Mouse (Mus musculus): ENCODE measurements around the gene Tlk1. TPM values are rescaled to one million over a fixed set of nuclear protein-coding genes. Genes with fewer than 3 reads are reported as not detected.

The Tlk1 gene
- polyA plus RNA-seq, 1 experiment from 2014 or later: 29.2 TPM

- Histone ChIP-seq H3K27me3 (replicated peaks; ENCODE audit: low read depth, poor library complexity, severe bottlenecking) (no peaks in the 10 kb centered on the region), H3K36me3 (replicated peaks) (no peaks in the 10 kb centered on the region; the same call in 1 of the 2 replicates), H3K4me3 (no peak overlapping the region), H3K27ac (replicated peaks) (peak overlapping the region; percentile 14; the same call in 1 of the 2 replicates), H3K9me3 (no peaks in the 10 kb centered on the region), H3K4me1 (peaks cover 29% of the 10 kb centered on the region)
- WGBS: 62% methylated on average over 5 of the region's 5 CpGs
- no peak for DNase-seq (ENCODE audit: low spot score)
These were observed 123.1 kb downstream of the Tlk1 start for GRCm38 (mm10) chr2:70702403-70702802.

- peaks cover 1% of the 10 kb centered on the region; the same call in 1 of the 2 replicates for H3K36me3 ChIP-seq (replicated peaks)
- H3K4me3 ChIP-seq: no peak overlapping the region
- no peaks in the 10 kb centered on the region for H3K27me3 ChIP-seq (replicated peaks; ENCODE audit: low read depth, poor library complexity, severe bottlenecking)
- no peak for DNase-seq (ENCODE audit: low spot score)
- 69% methylated on average over 9 of the region's 9 CpGs for WGBS
- H3K9me3 ChIP-seq: no peaks in the 10 kb centered on the region
- peaks cover 26% of the 10 kb centered on the region for H3K4me1 ChIP-seq
- H3K27ac ChIP-seq (replicated peaks): no peak overlapping the region
These were observed 124.0 kb downstream of the Tlk1 start for GRCm38 (mm10) chr2:70701571-70701970.

- Histone ChIP-seq H3K27me3 (replicated peaks; ENCODE audit: low read depth, poor library complexity, severe bottlenecking) (no peaks in the 10 kb centered on the region), H3K27ac (replicated peaks) (no peak overlapping the region), H3K36me3 (replicated peaks) (peaks cover 8% of the 10 kb centered on the region; the same call in 1 of the 2 replicates), H3K9me3 (no peaks in the 10 kb centered on the region), H3K4me1 (peaks cover 26% of the 10 kb centered on the region), H3K4me3 (no peak overlapping the region)
- DNase-seq (ENCODE audit: low spot score): no peak
- 90% methylated on average over 3 of the region's 3 CpGs for WGBS
These were observed 124.7 kb downstream of the Tlk1 start for GRCm38 (mm10) chr2:70700851-70701250.

GRCm38 (mm10) chr2:70695712-70696111 lies 129.8 kb downstream of the Tlk1 start:
- H3K27me3 ChIP-seq (replicated peaks; ENCODE audit: low read depth, poor library complexity, severe bottlenecking): no peaks in the 10 kb centered on the region
- peaks cover 47% of the 10 kb centered on the region for H3K36me3 ChIP-seq (replicated peaks)
- WGBS: 93% methylated on average over 10 of the region's 10 CpGs
- no peak overlapping the region for H3K27ac ChIP-seq (replicated peaks)
- H3K4me3 ChIP-seq: no peak overlapping the region
- no peaks in the 10 kb centered on the region for H3K9me3 ChIP-seq
- DNase-seq (ENCODE audit: low spot score): no peak
- H3K4me1 ChIP-seq: no peaks in the 10 kb centered on the region

- peaks cover 87% of the 10 kb centered on the region for H3K36me3 ChIP-seq (replicated peaks)
- DNase-seq (ENCODE audit: low spot score): no peak
- WGBS: 84% methylated on average over 11 of the region's 11 CpGs
- no peaks in the 10 kb centered on the region for H3K4me1 ChIP-seq
- no peaks in the 10 kb centered on the region for H3K27me3 ChIP-seq (replicated peaks; ENCODE audit: low read depth, poor library complexity, severe bottlenecking)
- no peak overlapping the region for H3K27ac ChIP-seq (replicated peaks)
- H3K4me3 ChIP-seq: no peak overlapping the region
- no peaks in the 10 kb centered on the region for H3K9me3 ChIP-seq
These were observed 135.3 kb downstream of the Tlk1 start for GRCm38 (mm10) chr2:70690195-70690594.

GRCm38 (mm10) chr2:70688454-70689078 lies 137.0 kb downstream of the Tlk1 start:
- Histone ChIP-seq H3K4me3 (no peak overlapping the region), H3K27me3 (replicated peaks; ENCODE audit: low read depth, poor library complexity, severe bottlenecking) (no peaks in the 10 kb centered on the region), H3K9me3 (no peaks in the 10 kb centered on the region), H3K4me1 (no peaks in the 10 kb centered on the region), H3K27ac (replicated peaks) (no peak overlapping the region), H3K36me3 (replicated peaks) (peaks cover 100% of the 10 kb centered on the region)
- no peak for DNase-seq (ENCODE audit: low spot score)
- WGBS: 95% methylated on average over 21 of the region's 21 CpGs

- 87% methylated on average over 2 of the region's 2 CpGs for WGBS
- peaks cover 97% of the 10 kb centered on the region for H3K36me3 ChIP-seq (replicated peaks)
- no peaks in the 10 kb centered on the region for H3K4me1 ChIP-seq
- no peak overlapping the region for H3K4me3 ChIP-seq
- DNase-seq (ENCODE audit: low spot score): no peak
- H3K27ac ChIP-seq (replicated peaks): no peak overlapping the region
- no peaks in the 10 kb centered on the region for H3K9me3 ChIP-seq
- no peaks in the 10 kb centered on the region for H3K27me3 ChIP-seq (replicated peaks; ENCODE audit: low read depth, poor library complexity, severe bottlenecking)
These were observed 143.2 kb downstream of the Tlk1 start for GRCm38 (mm10) chr2:70682324-70682723.

GRCm38 (mm10) chr2:70673445-70674126 lies 151.9 kb downstream of the Tlk1 start:
- peaks cover 13% of the 10 kb centered on the region for H3K36me3 ChIP-seq (replicated peaks)
- 91% methylated on average over 7 of the region's 7 CpGs for WGBS
- DNase-seq (ENCODE audit: low spot score): no peak
- H3K4me1 ChIP-seq: no peaks in the 10 kb centered on the region
- no peaks in the 10 kb centered on the region for H3K27me3 ChIP-seq (replicated peaks; ENCODE audit: low read depth, poor library complexity, severe bottlenecking)
- H3K4me3 ChIP-seq: no peak overlapping the region
- no peaks in the 10 kb centered on the region for H3K9me3 ChIP-seq
- H3K27ac ChIP-seq (replicated peaks): no peak overlapping the region

- H3K4me1 ChIP-seq: no peaks in the 10 kb centered on the region
- H3K9me3 ChIP-seq: no peaks in the 10 kb centered on the region
- DNase-seq (ENCODE audit: low spot score): no peak
- H3K4me3 ChIP-seq: no peak overlapping the region
- no peak overlapping the region for H3K27ac ChIP-seq (replicated peaks)
- H3K36me3 ChIP-seq (replicated peaks): 0 out of 2 replicates have a peak, but pooled peaks cover 8% of the 10 kb centered on the region
- no peaks in the 10 kb centered on the region for H3K27me3 ChIP-seq (replicated peaks; ENCODE audit: low read depth, poor library complexity, severe bottlenecking)
- 84% methylated on average over 2 of the region's 2 CpGs for WGBS
These were observed 153.1 kb downstream of the Tlk1 start for GRCm38 (mm10) chr2:70672476-70672875.

- H3K9me3 ChIP-seq: no peaks in the 10 kb centered on the region
- H3K27ac ChIP-seq (replicated peaks): no peak overlapping the region
- H3K36me3 ChIP-seq (replicated peaks): peaks cover 25% of the 10 kb centered on the region
- WGBS: 77% methylated on average over 2 of the region's 2 CpGs
- no peaks in the 10 kb centered on the region for H3K27me3 ChIP-seq (replicated peaks; ENCODE audit: low read depth, poor library complexity, severe bottlenecking)
- H3K4me3 ChIP-seq: no peak overlapping the region
- H3K4me1 ChIP-seq: no peaks in the 10 kb centered on the region
- no peak for DNase-seq (ENCODE audit: low spot score)
These were observed 155.6 kb downstream of the Tlk1 start for GRCm38 (mm10) chr2:70669896-70670295.

- no peaks in the 10 kb centered on the region for H3K4me1 ChIP-seq
- WGBS: 89% methylated on average over 2 of the region's 2 CpGs
- no peaks in the 10 kb centered on the region for H3K27me3 ChIP-seq (replicated peaks; ENCODE audit: low read depth, poor library complexity, severe bottlenecking)
- H3K9me3 ChIP-seq: no peaks in the 10 kb centered on the region
- H3K4me3 ChIP-seq: no peak overlapping the region
- H3K36me3 ChIP-seq (replicated peaks): peaks cover 26% of the 10 kb centered on the region
- no peak for DNase-seq (ENCODE audit: low spot score)
- H3K27ac ChIP-seq (replicated peaks): no peak overlapping the region
These were observed 156.3 kb downstream of the Tlk1 start for GRCm38 (mm10) chr2:70669241-70669640.

- H3K9me3 ChIP-seq: no peaks in the 10 kb centered on the region
- no peak overlapping the region for H3K4me3 ChIP-seq
- no peak overlapping the region for H3K27ac ChIP-seq (replicated peaks)
- no peak for DNase-seq (ENCODE audit: low spot score)
- H3K4me1 ChIP-seq: peaks cover 13% of the 10 kb centered on the region
- peaks cover 32% of the 10 kb centered on the region for H3K36me3 ChIP-seq (replicated peaks)
- H3K27me3 ChIP-seq (replicated peaks; ENCODE audit: low read depth, poor library complexity, severe bottlenecking): no peaks in the 10 kb centered on the region
- WGBS: 93% methylated on average over 7 of the region's 7 CpGs
These were observed 158.5 kb downstream of the Tlk1 start for GRCm38 (mm10) chr2:70667016-70667415.

- Histone ChIP-seq H3K36me3 (replicated peaks) (peaks cover 29% of the 10 kb centered on the region), H3K27ac (replicated peaks) (no peak overlapping the region), H3K4me1 (peaks cover 17% of the 10 kb centered on the region), H3K4me3 (no peak overlapping the region), H3K27me3 (replicated peaks; ENCODE audit: low read depth, poor library complexity, severe bottlenecking) (no peaks in the 10 kb centered on the region), H3K9me3 (no peaks in the 10 kb centered on the region)
- no peak for DNase-seq (ENCODE audit: low spot score)
- 85% methylated on average over 5 of the region's 5 CpGs for WGBS
These were observed 161.8 kb downstream of the Tlk1 start for GRCm38 (mm10) chr2:70663764-70664163.
